Mouse (Mus musculus) cerebellum, adult 11 months (tissue): ENCODE results near the gene Taok3.
A peak's percentile ranks its signal among the peaks of the same experiment; 100 is the strongest.

Source experiments
- DNase-seq: peaks from one replicate; pipeline ENCODE4 v3.0.0; 2022

Gene Taok3

GRCm38 (mm10) chr5:117147187-117148095 lies 27.5 kb downstream of the Taok3 start:
- no peak for DNase-seq

GRCm38 (mm10) chr5:117149054-117149942 lies 29.4 kb downstream of the Taok3 start:
- DNase-seq = no peak

GRCm38 (mm10) chr5:117150068-117150467 lies 30.1 kb downstream of the Taok3 start:
- DNase-seq = no peak

GRCm38 (mm10) chr5:117152944-117153343 lies 33.0 kb downstream of the Taok3 start:
- DNase-seq = no peak

GRCm38 (mm10) chr5:117153527-117154091 lies 33.7 kb downstream of the Taok3 start:
- no peak for DNase-seq

- DNase-seq = no peak
Observed at GRCm38 (mm10) chr5:117158335-117159018, 38.5 kb downstream of the Taok3 start.

- DNase-seq = no peak
Observed at GRCm38 (mm10) chr5:117159326-117159725, 39.4 kb downstream of the Taok3 start.

GRCm38 (mm10) chr5:117159805-117160291 lies 39.9 kb downstream of the Taok3 start:
- no peak for DNase-seq

- DNase-seq = no peak
Observed at GRCm38 (mm10) chr5:117160499-117160898, 40.6 kb downstream of the Taok3 start.

GRCm38 (mm10) chr5:117163790-117164189 lies 43.9 kb downstream of the Taok3 start:
- peak; percentile 94 for DNase-seq

- DNase-seq = no peak
Observed at GRCm38 (mm10) chr5:117164516-117164915, 44.6 kb downstream of the Taok3 start.

- no peak for DNase-seq
Observed at GRCm38 (mm10) chr5:117164923-117165322, 45.0 kb downstream of the Taok3 start.

- no peak for DNase-seq
Observed at GRCm38 (mm10) chr5:117165946-117166345, 46.0 kb downstream of the Taok3 start.

- peak; percentile 95 for DNase-seq
Observed at GRCm38 (mm10) chr5:117166811-117167365, 47.0 kb downstream of the Taok3 start.

GRCm38 (mm10) chr5:117168351-117169100 lies 48.6 kb downstream of the Taok3 start:
- DNase-seq = no peak

- DNase-seq = no peak
Observed at GRCm38 (mm10) chr5:117174057-117174456, 54.1 kb downstream of the Taok3 start.

- DNase-seq = no peak
Observed at GRCm38 (mm10) chr5:117175896-117176295, 56.0 kb downstream of the Taok3 start.

- no peak for DNase-seq
Observed at GRCm38 (mm10) chr5:117178079-117178478, 58.1 kb downstream of the Taok3 start.

GRCm38 (mm10) chr5:117178486-117178885 lies 58.6 kb downstream of the Taok3 start:
- DNase-seq = no peak

- DNase-seq = no peak
Observed at GRCm38 (mm10) chr5:117181921-117182320, 62.0 kb downstream of the Taok3 start.

GRCm38 (mm10) chr5:117182411-117182810 lies 62.5 kb downstream of the Taok3 start:
- no peak for DNase-seq
